Mouse (Mus musculus) mesoderm, embryonic 11.5 days (tissue): ENCODE measurements around the gene Srek1ip1.
A peak's percentile ranks its signal among the peaks of the same experiment; 100 is the strongest.

Source experiments
- DNase-seq: peaks from one replicate; pipeline ENCODE4 v3.0.0-alpha.2; 2012; ENCODE audit warnings: low read depth, low spot score

Gene Srek1ip1

DNA sequence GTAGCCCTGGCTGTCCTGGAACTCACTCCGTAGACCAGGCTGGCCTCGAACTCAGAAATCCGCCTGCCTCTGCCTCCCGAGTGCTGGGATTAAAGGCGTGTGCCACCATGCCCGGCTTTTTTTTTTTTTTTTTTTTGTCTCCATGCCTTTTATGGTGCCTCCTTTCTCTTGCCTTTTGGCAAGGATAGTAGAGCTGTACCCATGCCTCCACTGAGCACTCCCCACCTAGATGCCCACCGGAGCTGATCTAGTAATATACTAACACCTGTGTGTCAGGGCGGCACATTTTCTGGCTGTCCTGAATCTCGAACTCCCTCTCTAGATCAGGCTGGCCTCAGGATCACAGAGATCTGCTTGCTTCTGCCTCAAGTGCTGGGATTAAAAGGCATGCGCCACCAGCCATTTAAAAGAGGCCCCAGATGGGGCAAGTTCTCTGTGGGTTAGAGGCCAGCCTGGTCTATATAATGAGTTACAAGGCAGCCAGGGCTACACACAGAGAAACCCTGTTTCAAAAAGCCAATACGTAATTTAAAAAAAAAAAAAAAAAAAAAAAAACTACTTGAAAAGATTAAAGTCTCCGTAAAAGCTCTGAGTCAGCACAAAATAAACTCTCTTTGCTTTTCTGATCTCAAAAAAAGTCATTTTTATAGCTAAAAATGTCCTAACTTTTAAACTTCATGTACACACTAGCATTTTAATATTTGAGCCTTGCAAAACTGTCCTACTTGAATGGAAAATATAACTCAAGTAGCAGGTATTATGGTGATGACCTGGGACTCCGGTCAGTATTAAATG, 51.2 kb downstream of the Srek1ip1 start:
- no peak for DNase-seq

DNA sequence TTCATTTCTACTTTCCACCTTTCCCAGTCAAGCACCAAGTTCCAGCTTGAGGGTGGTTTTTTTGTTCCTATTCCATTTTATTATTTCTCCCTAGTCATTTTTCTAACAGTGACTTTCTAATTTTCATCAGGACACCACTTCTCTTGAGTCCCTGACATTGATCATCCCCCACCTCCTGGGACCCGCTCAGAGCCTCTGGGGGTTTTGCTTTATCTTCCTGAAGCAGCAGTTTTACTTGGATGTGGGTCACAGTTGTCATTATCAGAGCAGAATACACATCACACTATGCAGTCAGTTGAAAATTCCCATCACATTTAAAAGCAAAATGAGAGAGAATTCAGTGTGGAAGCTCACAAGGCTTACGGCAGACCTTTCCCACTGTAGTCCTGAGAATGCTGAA, 61.4 kb downstream of the Srek1ip1 start:
- no peak for DNase-seq

DNA sequence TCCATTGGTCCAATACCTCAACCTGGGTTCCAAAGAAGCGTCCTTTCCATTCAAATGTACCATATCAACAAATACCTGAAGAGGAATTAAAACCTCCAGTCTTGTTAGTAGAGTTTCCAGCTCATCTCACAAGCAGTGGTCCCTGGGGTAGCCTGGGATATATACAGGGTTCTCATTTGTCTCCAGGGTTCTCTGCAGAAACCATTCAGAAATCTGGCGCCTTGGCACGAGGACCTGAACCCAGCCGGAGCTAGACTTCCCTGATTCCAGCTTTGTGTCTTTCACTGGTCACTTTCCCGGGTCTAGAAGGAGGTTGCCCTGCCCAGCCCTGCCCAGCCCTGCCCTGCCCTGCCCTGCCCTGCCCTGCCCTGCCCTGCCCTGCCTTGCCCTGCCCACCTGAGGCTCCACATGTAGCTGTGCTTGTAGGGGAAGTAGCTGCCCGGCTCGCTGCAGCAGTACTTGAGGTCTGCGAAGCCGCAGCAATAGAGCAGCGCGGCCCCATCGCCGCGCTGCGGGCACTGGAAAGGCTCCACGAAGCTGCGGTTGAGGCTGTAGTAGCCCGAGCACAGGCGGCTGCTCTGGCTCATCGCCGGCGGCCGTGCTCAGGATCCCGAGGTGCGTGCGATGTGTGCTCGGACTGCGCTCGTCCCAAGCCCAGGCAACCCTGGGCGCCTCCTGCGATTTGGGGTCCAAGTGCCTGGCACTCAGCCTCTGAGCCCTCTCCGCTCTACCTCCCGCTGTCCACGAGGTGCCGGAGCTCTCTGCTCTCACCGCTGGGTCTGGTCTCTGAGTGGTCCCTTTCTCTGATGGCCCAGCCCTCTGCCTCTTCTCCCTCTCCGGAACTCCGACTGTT, 71.1 kb downstream of the Srek1ip1 start, which contains the start of gene Shisal2b:
Gene Shisal2b, minus strand, starts transcription at position 767 of the 853 bp plus-strand sequence.
- DNase-seq = peak; percentile 61

DNA sequence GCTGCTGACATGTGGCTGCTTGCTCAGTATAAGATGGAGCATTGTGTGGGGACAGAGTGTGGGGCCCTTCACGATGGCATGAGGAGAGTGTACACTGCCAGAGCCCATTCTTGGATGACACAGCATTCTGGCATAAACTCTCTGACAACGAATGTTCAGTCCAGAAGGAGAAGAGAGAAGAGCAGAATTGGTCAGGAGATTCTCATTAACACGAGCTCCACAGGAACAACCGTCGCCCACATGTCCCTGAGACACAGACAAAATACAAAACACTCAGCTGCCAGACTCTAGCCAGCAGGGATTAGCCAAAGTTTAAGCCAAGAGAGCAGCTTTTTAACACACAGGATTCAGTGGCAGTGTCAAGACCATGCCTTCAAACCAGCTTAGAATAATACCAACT, 74.4 kb downstream of the Srek1ip1 start:
- DNase-seq = no peak

DNA sequence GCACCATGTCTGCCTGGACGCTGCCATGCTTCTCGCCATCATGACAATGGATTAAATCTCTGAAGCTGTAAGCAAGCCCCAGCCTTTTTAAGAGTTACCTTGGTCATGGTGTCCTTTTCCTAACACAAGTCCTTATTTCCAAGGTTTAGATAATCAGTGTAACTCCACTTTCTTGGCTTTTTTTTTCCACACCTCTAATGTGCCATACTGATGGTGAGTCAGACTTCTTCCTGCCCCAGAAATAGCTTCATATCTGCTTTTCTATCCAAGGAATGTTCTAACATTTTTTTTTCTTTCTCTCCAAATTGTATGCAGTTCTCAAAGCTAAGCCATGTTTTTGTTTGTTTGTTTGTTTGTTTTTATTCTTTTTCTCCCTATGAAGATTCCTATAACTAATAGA, 77.6 kb downstream of the Srek1ip1 start:
- DNase-seq = no peak

DNA sequence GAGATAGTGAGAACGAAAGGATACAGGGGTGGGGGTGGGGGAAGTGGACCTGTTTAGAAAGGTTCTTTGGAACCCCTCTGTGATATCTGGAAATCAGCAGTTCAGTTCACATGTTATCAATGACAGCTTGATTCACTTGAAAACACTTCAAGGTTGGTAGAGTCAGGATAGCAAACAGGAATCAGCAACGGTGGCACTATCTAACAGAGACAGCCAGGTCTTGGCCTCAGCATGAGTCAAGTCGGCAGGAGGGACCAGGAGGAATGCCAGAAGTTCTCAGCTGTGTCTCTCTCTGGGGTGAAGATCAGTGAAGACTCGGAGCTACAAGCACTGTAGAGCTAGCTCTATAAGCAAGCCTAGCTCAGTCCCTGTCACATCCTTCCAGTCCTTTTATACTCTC, 86.2 kb downstream of the Srek1ip1 start:
- DNase-seq = no peak

DNA sequence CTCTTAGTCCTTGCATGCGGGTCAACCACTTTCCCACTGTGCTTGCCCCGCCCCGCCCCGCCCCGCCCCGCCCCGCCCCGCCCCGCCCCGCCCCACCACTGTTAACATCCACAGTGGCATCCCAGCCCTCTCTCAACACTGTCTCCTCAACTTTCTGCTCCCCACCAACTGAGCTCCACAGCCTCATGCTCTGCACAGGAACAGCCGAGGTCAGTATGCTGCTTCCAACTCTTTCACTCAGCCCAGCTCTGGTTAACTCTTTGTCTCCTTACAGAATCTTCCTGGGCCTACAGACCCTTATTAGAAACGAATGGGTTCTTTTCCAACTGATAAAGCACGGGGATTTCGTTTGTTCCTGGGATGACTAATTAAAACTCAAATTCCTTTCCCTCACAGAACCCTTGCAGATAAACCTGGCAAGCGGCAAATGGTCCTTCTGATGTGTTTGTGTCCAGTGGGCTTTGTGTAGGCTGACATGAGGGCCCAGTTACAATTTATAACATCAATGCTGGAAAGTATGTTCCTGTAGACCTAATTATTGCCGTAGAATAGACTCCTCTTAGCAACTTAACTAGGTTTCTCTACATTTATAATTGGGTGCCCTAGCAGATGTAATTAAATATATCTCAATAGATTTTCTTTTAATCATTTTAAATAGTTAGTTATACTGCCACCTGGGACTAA, 91.4 kb downstream of the Srek1ip1 start:
- DNase-seq = no peak

DNA sequence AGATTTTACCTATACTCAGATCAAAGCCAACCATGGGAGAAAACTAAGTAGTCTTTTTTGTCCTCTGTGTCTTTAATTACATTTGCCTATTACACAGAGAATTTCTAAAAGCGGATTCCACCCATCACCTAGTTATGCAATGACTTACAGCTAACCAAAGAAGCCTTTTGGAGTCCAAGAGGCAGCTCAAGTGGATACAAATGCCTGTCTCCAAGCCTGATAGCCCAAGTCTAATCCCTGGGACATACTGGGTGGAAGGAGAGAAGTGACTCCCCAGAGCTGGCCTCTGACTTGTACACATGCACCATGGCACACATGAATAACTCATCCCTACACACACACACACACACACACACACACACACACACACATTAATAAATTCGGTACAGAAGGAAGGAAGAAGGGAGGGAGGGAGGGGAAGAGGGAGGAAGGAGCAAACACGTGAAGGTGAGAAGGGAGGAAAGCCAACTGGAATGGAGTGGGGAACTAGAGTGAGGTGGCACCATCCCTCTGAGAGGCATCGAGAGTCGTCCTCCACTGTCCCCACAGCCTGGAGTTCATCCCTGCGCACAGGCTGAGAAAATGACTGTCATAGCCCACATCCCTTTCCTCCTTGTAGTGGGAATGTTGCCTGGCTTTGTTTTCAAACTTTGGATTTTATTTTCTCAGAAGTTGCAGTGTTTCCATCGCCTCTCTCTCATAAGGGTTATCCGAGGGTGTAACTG, 94.2 kb downstream of the Srek1ip1 start:
- DNase-seq = no peak
